Mouse (Mus musculus): ENCODE measurements around the gene Rpl21. TPM values are rescaled to one million over a fixed set of nuclear protein-coding genes. Genes with fewer than 3 reads are reported as not detected.

Rpl21 gene
- polyA plus RNA-seq, 1 experiment: 324 TPM

DNA sequence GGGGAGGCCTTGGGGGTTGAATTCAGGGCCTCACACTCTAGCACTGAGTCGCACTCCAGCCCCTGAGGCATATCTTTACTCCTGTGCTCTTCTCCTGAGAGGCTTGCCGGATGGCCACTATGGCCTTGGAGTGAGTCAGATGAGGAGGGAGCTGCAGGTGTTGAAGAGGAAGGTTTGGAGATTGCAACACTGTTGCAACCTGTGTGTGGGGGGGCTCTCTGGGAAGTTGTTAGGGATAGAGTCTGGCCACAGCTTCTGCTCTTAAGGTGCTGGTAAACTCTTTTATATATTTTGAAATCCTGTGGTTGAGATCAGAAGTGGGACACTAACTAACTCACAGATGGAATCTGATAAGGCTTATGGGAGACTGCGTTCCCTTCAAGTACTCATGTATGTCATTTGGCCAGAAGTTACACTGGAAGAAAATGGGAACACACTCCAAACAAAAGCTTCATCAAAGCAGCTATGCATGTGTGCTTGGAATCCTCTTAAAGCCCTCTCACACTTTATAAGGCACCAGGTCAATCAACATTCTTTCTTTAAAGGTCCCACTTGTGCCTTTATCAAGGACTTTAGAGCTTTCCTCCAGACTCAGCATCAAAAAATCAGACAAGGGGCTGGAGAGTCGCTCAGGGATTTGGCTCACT, 16.4 kb downstream of the Rpl21 start:
- TF ChIP-seq CTCF (IDR thresholded peaks at IDR 0.05; ENCODE audit: borderline replicate concordance, extremely low read depth, insufficient read depth, insufficient read length) (no peak), POLR2A (IDR thresholded peaks at IDR 0.05; ENCODE audit: borderline replicate concordance, extremely low read depth, insufficient read depth, insufficient read length, poor library complexity, severe bottlenecking) (no peak)
- DNase-seq (ENCODE audit: low read depth): no peak

DNA sequence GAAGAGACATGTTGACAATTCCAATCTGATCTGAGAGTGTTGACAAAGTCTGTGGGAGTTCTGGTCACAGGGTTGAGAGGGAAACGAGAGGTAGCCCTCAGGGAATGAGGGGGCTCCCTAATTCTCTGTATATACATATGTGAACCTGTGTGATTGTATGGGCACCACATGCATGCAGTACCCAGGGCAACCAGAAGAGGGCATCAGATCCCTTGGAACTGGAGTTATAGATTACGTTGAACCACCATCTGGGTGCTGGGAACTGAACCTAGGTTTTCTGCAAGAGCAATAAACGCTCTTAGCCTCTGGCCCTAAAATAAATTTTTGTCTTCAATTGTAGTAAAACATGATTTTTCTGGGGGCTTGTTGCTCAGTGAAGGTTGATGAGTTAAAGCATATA, 23.4 kb downstream of the Rpl21 start:
- no peak for DNase-seq (ENCODE audit: low read depth)
- peak; percentile 23; the same call in 1 of the 2 replicates for TF ChIP-seq CTCF (IDR thresholded peaks at IDR 0.05; ENCODE audit: borderline replicate concordance, extremely low read depth, insufficient read depth, insufficient read length)
- no peak for TF ChIP-seq POLR2A (IDR thresholded peaks at IDR 0.05; ENCODE audit: borderline replicate concordance, extremely low read depth, insufficient read depth, insufficient read length, poor library complexity, severe bottlenecking)

DNA sequence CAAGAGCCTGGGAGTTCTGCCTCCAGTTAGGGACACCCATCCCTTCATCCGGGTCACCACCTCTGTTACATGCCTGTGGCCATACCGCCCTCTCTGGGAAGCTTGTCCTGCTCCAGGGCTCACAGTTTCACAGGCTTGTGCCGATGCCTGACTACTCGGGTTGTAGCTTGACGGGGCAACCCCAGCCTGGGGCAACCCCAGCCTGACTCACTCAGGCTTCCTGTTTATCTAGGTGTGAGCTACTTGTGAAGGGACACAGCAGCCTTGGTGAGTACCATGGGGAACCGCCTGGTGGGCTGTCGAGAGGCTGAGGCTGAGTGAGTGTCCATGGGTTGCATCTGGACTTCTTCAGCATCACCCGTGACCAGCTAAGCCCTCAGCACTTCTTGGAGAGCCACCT, 24.9 kb downstream of the Rpl21 start:
- DNase-seq (ENCODE audit: low read depth): no peak
- TF ChIP-seq CTCF (IDR thresholded peaks at IDR 0.05; ENCODE audit: borderline replicate concordance, extremely low read depth, insufficient read depth, insufficient read length) (no peak), POLR2A (IDR thresholded peaks at IDR 0.05; ENCODE audit: borderline replicate concordance, extremely low read depth, insufficient read depth, insufficient read length, poor library complexity, severe bottlenecking) (no peak)

DNA sequence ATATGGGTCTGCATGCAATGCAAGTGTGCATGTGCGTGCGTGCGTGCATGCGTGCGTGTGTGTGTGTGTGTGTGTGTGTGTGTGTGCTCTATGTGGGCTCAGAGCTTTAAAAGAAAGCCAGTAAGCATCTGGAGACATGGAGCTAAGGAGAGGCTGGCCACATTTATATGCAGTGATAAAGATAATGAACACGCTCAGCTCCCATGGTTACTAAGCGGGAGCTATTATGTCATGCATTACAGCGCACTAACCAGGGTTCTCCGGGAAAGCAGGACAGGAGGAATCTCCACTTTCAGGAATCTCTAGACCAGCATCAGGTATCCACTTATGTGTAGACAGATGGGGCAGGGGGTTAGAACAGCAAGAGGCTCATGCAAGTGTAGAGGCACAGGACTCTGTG, 26.1 kb downstream of the Rpl21 start:
- TF ChIP-seq CTCF (IDR thresholded peaks at IDR 0.05; ENCODE audit: borderline replicate concordance, extremely low read depth, insufficient read depth, insufficient read length): no peak
- no peak for TF ChIP-seq POLR2A (IDR thresholded peaks at IDR 0.05; ENCODE audit: borderline replicate concordance, extremely low read depth, insufficient read depth, insufficient read length, poor library complexity, severe bottlenecking)
- peak; percentile 52 for DNase-seq (ENCODE audit: low read depth)

DNA sequence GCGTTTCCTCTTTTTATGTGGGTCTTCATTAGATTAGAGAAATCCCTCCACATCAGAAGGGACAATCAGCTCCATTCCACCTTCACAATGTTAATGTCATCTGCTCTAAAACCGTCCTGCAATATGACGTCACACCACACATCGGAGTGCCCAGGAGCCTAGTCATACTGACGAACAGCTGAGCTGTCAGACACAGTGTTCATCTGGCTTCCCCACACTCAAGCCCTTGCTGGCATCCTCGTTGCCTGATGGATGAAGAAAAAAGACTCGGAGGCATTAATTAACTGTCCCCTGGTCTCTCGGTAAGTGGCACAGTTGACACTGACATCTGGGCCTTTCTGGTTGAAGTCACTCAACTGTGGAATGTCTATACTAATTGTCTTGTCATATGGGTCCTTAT, 26.6 kb downstream of the Rpl21 start:
- DNase-seq (ENCODE audit: low read depth): peak; percentile 19
- TF ChIP-seq CTCF (IDR thresholded peaks at IDR 0.05; ENCODE audit: borderline replicate concordance, extremely low read depth, insufficient read depth, insufficient read length) (no peak), POLR2A (IDR thresholded peaks at IDR 0.05; ENCODE audit: borderline replicate concordance, extremely low read depth, insufficient read depth, insufficient read length, poor library complexity, severe bottlenecking) (no peak)

DNA sequence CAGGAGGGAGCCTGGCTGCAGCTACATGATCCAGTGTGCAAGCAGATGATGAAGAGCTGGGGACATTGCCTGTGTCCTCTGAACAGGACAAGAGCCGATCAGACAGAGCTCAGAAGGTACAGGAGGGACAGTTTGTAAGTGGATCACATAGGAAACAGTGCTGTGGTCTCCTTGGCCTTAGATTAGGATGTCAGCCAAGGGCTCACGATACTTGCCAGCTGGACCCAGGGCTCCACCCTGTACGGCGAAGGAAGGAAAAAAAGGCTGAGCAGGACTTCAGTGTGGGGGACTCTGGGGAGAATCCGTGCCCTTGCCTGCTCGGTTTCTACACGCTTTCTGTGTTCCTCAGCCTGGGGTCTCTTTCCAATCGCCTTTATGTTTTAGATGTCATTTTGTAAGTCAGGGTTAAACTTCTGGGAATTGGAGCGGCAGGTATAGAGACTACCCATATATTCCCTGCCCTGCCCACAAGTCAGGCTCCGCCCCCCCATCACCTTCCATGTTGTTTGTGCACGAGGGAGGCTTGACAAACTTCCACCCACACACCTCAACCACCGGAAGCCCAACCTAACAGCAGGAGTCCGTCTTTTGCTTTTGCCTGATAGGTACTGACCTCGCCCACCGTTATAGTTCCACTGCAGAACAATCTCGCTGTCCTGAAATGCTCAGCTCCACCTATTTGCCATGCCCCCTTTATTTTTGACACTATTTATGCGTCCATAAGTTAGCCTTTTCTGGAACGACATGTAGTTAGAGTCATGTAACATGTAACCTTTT, 27.7 kb downstream of the Rpl21 start:
- DNase-seq (ENCODE audit: low read depth): no peak
- TF ChIP-seq CTCF (IDR thresholded peaks at IDR 0.05; ENCODE audit: borderline replicate concordance, extremely low read depth, insufficient read depth, insufficient read length) (no peak), POLR2A (IDR thresholded peaks at IDR 0.05; ENCODE audit: borderline replicate concordance, extremely low read depth, insufficient read depth, insufficient read length, poor library complexity, severe bottlenecking) (no peak)

DNA sequence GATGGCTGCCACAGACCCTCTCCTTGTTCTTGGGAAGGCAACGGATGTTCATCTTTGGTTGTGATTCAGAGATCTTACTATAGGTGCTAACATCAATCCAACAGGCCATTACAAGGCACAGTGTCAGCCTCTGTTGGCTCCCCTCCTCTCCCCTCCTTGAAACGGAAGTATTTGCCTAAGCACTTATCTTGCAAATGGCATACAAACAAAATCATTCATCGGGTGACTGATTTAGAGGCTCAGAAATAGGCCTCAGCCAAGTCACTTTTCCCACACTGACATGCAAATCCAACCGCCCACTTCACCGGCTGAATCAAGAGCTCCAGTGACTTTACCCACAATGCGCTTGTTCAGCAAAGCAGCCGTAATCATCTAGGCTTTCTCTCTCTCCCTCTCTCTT, 28.9 kb downstream of the Rpl21 start:
- TF ChIP-seq POLR2A (IDR thresholded peaks at IDR 0.05; ENCODE audit: borderline replicate concordance, extremely low read depth, insufficient read depth, insufficient read length, poor library complexity, severe bottlenecking) (no peak), CTCF (IDR thresholded peaks at IDR 0.05; ENCODE audit: borderline replicate concordance, extremely low read depth, insufficient read depth, insufficient read length) (no peak)

DNA sequence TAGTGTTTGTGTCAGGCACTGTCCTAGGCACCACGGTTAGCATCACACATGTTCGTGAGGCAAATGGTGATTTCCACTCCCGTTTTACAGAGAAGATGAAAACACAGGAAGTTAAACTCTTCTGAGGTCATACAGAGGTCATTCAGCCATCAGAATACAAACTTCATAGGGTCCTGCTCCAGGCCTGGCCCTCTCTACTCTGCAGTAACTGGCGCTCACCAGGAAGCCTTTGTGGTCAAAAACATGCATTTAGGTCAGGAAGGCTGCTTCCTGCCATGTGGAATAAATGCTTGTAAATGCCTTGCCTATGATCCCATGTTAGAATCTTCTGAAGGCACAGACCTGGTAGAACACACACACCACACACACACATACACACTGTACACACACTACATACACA, 32.8 kb downstream of the Rpl21 start:
- no peak for TF ChIP-seq POLR2A (IDR thresholded peaks at IDR 0.05; ENCODE audit: borderline replicate concordance, extremely low read depth, insufficient read depth, insufficient read length, poor library complexity, severe bottlenecking)

More for the DNA sequence above, 28.9 kb downstream of the Rpl21 start:
- peak; percentile 63 for DNase-seq (ENCODE audit: low read depth)

DNA sequence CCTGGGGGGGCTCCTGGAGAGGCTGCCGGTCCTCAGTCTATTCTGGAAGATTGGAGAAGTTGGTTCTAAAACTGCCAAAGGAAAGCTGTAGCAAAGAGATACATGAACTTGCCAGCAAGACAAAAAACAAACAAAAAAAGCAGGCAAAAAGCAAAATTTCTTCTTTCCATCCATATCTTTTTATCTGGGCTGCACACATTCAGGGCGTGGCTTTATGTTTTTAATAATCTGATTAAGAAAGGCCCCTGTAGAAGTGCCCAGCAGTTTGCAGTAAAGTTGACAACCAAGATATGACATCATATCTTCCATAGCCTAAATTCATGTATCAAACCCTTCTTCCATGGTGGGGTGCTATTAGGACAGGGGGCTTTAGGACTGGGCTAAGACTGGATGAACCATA, 33.6 kb downstream of the Rpl21 start:
- TF ChIP-seq POLR2A (IDR thresholded peaks at IDR 0.05; ENCODE audit: borderline replicate concordance, extremely low read depth, insufficient read depth, insufficient read length, poor library complexity, severe bottlenecking) (no peak), CTCF (IDR thresholded peaks at IDR 0.05; ENCODE audit: borderline replicate concordance, extremely low read depth, insufficient read depth, insufficient read length) (no peak)
- no peak for DNase-seq (ENCODE audit: low read depth)

More for the DNA sequence above, 32.8 kb downstream of the Rpl21 start:
- no peak for DNase-seq (ENCODE audit: low read depth)

DNA sequence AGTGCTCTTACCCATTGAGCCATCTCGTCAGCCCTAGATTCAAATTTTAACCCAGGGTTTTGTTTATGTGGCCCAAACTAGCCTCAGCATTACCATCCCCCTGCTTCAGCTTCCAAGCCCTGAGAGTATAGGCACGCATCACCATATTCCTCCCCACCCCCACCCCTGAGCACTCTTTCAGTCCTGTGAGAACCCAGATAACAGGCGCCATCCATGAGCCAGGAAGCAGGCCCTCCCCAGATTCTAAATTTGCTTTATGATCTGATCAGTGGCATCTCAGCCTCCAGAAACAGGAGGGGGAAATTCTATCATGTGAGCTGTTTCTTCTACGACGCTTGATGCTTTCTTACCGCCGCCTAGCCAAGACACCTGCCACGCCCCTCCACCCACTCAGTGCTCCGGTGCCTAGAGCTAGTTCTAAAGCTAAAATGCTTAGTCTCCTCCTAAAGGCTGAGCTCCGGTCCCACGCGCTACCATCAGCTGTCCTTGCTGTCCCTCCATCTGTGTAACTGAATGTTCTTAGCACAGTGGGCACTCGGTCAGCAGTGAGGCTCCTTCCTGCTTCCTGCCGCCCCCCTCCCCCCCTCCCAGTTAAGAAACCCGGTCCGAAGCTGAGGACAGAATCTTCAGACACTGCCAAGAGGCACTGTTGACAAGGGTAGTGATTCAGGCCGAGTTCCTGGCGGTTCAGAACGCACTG, 34.7 kb downstream of the Rpl21 start:
- peak; percentile 49 for DNase-seq (ENCODE audit: low read depth)
- TF ChIP-seq CTCF (IDR thresholded peaks at IDR 0.05; ENCODE audit: borderline replicate concordance, extremely low read depth, insufficient read depth, insufficient read length) (no peak), POLR2A (IDR thresholded peaks at IDR 0.05; ENCODE audit: borderline replicate concordance, extremely low read depth, insufficient read depth, insufficient read length, poor library complexity, severe bottlenecking) (no peak)

DNA sequence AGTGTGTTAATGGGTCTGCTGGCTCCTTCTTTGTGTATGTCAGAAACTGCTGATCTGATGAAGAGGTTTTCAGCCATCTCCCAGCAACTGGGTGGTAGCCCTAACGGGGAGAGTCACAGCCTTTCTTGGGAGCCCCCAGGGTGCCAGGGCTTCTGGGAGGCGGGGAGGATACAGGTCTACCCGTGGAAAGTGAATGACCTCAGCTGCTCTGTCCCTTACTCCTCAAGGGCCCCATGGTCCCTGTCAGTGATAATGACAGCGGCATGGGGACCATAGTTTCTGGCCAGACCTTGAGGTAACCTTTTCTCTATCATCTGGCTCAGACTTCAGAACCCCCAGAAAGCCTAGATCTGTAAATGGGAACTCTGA, 35.2 kb downstream of the Rpl21 start:
- DNase-seq (ENCODE audit: low read depth): no peak
- TF ChIP-seq POLR2A (IDR thresholded peaks at IDR 0.05; ENCODE audit: borderline replicate concordance, extremely low read depth, insufficient read depth, insufficient read length, poor library complexity, severe bottlenecking) (no peak), CTCF (IDR thresholded peaks at IDR 0.05; ENCODE audit: borderline replicate concordance, extremely low read depth, insufficient read depth, insufficient read length) (no peak)
